Mouse (Mus musculus) small intestine, adult 10 weeks (tissue): ENCODE data around the gene Nfkbid. TPM values are rescaled to one million over a fixed set of nuclear protein-coding genes. Genes with fewer than 3 reads are reported as not detected.

Source experiments
- polyA plus RNA-seq: library from polyadenylated mRNA; stranded (reverse); fragments of 350-450 nt; fragmentation: Illumina TruSeq; extraction: RNeasy Lipid Tissue Mini Kit (QIAGEN cat#74804); gene quantifications from one replicate; pipeline ENCODE4 v1.2.3, GENCODE M21; 2014; ENCODE audit warnings: low replicate concordance

Nfkbid gene
- 0.67 TPM for polyA plus RNA-seq

DNA sequence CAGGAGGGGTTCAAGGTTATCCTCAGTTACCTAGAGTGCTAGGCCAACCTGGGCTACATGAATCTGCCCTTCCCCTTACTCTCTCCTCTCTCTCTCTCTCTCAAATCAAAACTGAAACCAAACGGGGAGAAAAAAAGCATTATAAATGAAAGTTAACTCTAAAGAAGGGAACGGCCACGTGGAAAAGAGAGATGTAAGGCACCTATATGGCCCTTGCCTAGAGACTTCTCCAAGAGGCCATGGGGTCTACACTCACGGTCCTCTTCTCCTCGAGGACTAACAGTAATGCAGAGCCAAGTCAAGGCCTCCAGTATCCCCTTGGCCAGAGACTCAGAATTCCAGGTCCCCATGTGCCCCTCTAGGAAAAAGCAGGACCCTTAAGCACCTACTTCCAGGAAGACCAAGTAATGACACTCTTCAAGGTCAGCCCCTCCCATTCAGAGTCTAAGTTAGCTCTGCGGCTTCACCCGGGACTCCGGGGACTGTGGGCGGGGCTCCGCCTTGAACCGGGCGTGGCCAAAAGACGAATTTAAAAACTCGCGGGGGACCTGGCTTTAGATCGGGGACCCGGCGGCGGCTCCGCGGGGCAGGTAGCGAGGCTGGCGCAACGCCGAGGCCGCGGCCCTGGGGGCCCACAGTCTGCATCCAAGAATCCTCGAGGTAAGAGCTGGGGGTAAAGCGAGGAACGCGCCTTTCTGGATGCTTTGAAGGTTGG lies at the start of gene Nfkbid:
TSS of gene Nfkbid (plus strand) at position 558 of the 715 bp plus-strand sequence.

DNA sequence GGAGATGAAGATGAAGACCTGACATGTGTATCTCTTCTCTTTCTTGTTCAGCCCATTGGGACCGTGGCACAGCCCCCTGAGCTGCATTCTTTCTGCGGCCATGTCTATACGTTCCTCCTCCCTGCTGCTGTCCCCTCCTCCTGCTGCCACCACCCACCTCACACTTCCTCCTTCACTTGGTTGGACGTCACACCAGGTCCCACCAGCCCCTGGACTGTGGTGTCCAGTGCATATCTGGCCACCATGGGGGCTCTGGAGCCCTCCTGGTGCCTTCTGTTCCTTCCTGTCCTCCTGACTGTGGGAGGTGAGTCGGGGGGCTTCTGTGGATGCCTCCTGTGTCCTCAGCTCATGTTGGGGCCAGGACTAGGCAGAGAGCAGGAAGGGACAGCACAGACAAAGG lies 7.9 kb upstream of the Nfkbid start, which contains the start of gene Tyrobp:
TSS of gene Tyrobp (plus strand) at position 165 of the 400 bp plus-strand sequence.

DNA sequence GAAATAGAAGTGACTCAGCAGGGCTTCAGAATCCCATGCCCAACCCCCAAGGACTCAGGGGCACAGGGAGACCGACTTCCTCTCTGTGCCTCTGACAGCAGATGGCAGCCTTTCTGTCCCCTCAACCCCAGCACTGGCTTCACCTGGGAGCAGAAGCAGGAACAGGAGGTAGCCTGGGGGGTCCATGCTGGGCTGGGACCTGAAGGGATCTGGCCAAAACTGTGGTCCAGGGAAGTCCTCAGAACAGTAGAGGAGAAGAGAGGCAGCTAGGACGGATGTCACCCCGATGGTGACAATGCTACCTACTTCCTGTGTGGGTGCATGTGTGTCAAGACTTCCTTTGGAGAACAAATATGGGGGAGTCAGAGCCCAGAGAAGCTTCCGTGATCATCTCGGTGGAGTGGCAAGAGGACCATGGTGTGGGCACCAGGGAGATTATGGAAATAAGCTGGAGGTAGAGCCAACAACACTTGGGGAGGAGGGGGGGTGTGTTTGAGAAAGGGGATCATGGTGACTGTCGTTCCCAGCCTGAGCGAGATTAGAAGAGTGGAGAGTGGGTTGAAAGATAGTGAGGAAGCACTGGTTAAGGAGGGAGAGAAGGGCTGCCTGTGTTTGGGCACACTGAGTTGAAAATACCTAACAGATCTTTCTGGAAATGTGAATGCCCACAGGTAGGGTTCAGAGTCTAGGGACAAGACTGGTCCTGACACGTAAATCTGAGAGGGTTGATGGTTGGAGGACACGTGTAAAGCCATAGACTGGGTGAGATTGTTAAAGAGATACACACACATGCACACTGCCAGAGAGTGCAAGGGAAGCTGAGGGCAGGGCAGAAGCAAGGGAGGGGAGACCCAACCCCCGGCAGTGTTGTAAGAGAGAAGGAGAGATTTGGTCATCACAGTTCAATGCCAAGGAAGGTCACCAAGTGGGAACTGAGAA lies 1.7 kb upstream of the Nfkbid start, which contains the start of gene Hcst:
TSS of gene Hcst (minus strand) at position 294 of the 939 bp plus-strand sequence.

DNA sequence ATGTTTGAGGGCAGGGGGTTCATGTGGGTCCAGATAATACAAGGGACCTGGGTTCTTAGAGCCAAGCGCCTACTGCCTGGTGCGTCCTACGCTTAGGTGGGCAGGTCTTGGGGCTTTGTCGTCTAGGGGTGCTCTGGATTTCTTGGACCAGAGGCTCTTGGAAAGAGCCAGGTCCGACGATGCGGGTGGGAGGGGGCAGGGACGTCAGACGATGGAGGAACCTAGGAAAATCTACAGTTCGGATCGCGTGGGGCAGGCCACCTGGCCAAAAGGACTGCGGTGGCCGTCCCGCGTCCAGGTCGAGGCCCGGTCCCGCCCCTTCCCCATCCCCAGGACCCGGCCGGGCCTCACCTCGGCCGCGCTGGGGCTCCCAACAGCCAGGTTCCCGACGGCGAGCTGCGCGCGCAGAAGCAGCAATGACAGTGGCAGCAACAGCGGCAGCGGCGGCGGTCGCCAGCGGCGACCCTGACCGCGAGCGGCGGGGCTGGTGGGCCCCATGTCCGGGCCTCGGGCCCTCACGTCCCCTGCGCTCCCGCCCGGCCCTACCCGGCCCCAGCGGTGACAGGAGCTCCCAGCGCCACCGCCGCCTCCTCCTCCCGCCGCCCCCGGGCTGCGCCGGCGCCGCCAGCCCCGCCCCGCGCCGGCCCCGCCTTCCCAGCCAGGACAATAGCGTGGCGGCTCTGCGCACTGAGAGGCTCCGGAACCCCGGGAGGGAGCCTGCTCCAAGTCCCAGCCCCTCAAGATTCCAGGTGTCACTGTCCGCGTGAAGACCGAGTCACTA lies 23.6 kb downstream of the Nfkbid start, which contains the start of gene Aplp1:
TSS of gene Aplp1 (minus strand) at position 565 of the 781 bp plus-strand sequence.

DNA sequence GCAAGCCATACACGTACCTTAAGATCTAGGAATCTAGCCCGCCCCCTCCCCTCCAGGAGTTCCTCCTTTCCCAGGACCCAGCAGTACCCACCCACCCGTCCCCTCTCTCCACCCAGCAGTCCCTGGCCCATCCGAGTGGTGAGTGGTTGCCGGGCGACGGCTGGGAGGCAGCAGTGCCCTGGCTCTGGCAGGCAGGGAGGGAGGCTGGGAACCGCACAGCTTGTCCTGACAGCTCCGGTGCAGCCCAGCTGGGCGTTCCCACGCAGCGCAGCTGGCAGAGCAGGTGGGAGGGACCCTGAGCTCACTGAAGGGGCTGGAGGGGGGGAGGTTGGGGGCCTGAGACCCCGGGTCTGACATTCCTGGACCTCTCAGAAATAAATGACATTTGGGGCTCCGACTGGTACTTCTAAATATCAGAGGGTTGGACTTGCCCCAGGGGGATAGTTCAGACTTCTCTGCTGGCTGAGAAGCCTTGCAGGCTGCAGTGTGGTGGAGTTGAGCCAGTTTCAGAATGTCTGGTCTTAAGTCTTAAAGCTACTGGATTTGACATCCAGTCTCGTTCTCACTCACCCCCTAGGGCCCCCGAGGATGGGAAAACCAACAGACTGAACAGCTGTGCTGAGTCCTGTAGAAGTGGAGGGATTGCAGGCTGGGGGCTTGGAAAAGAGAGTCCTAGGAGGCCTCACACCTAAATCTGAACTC lies 36.2 kb downstream of the Nfkbid start, which contains the start of the genes Kirrel2 and Nphs1:
TSS of gene Kirrel2 (minus strand) at position 62 of the 702 bp plus-strand sequence.
TSS of gene Nphs1 (plus strand) at position 687 of the 702 bp plus-strand sequence.

Other genes starting within 250 kb of the Nfkbid start
- gene Cox7a1, start 237.6 kb upstream of the Nfkbid start, polyA plus RNA-seq: 4.2 TPM
- gene Capns1, start 222.9 kb upstream of the Nfkbid start, polyA plus RNA-seq: 24.3 TPM
- gene Polr2i, start 189.8 kb upstream of the Nfkbid start, polyA plus RNA-seq: not detected
- gene Tbcb, start 189.5 kb upstream of the Nfkbid start, polyA plus RNA-seq: 3.2 TPM
- gene Ovol3, start 186.0 kb upstream of the Nfkbid start, polyA plus RNA-seq: not detected
- not detected for gene Thap8, start 141.6 kb upstream of the Nfkbid start, polyA plus RNA-seq
- not detected for gene Wdr62, start 141.3 kb upstream of the Nfkbid start, polyA plus RNA-seq
- gene Clip3, start 130.0 kb upstream of the Nfkbid start, polyA plus RNA-seq: 1.2 TPM
- gene Alkbh6, start 113.0 kb upstream of the Nfkbid start, polyA plus RNA-seq: 2.9 TPM
- gene Syne4, start 106.9 kb upstream of the Nfkbid start, polyA plus RNA-seq: 1.6 TPM
- gene E130208F15Rik, start 100.0 kb upstream of the Nfkbid start, polyA plus RNA-seq: 0.71 TPM
- gene Sdhaf1, start 97.8 kb upstream of the Nfkbid start, polyA plus RNA-seq: 1.3 TPM
- 0.41 TPM for gene Lrfn3, start 59.0 kb upstream of the Nfkbid start, polyA plus RNA-seq
- 2.8 TPM for gene Tyrobp, start 8.0 kb upstream of the Nfkbid start, polyA plus RNA-seq
- not detected for gene Hcst, start 1.9 kb upstream of the Nfkbid start, polyA plus RNA-seq
- gene Aplp1, start 23.8 kb downstream of the Nfkbid start, polyA plus RNA-seq: 9.8 TPM
- not detected for gene Kirrel2, start 36.0 kb downstream of the Nfkbid start, polyA plus RNA-seq
- gene Nphs1, start 36.6 kb downstream of the Nfkbid start, polyA plus RNA-seq: 0.15 TPM
- not detected for gene Prodh2, start 71.9 kb downstream of the Nfkbid start, polyA plus RNA-seq
- 0.11 TPM for gene Arhgap33, start 113.3 kb downstream of the Nfkbid start, polyA plus RNA-seq
- gene Hspb6, start 130.4 kb downstream of the Nfkbid start, polyA plus RNA-seq: 28.5 TPM
- gene Proser3, start 130.6 kb downstream of the Nfkbid start, polyA plus RNA-seq: 0.97 TPM
- gene Lin37, start 138.1 kb downstream of the Nfkbid start, polyA plus RNA-seq: not detected
- 2.6 TPM for gene U2af1l4, start 141.6 kb downstream of the Nfkbid start, polyA plus RNA-seq
- 6.2 TPM for gene Gm49396, start 141.6 kb downstream of the Nfkbid start, polyA plus RNA-seq
- 17.3 TPM for gene Psenen, start 141.9 kb downstream of the Nfkbid start, polyA plus RNA-seq
- not detected for gene Igflr1, start 143.7 kb downstream of the Nfkbid start, polyA plus RNA-seq
- 4.6 TPM for gene Kmt2b, start 167.0 kb downstream of the Nfkbid start, polyA plus RNA-seq
- not detected for gene Zbtb32, start 177.2 kb downstream of the Nfkbid start, polyA plus RNA-seq
- not detected for gene Upk1a, start 191.1 kb downstream of the Nfkbid start, polyA plus RNA-seq
- 1,034 TPM for gene Cox6b1, start 204.4 kb downstream of the Nfkbid start, polyA plus RNA-seq
- not detected for gene Etv2, start 214.1 kb downstream of the Nfkbid start, polyA plus RNA-seq
- gene Rbm42, start 228.6 kb downstream of the Nfkbid start, polyA plus RNA-seq: not detected
- gene Haus5, start 243.3 kb downstream of the Nfkbid start, polyA plus RNA-seq: 2.8 TPM
- not detected for gene Pmis2, start 249.9 kb downstream of the Nfkbid start, polyA plus RNA-seq